Mouse (Mus musculus) midbrain, postnatal 0 days (tissue): Measurements from ENCODE around the gene Kcnh7. TPM values are rescaled to one million over a fixed set of nuclear protein-coding genes. Genes with fewer than 3 reads are reported as not detected.

Experiments used
- ATAC-seq: fragments of 200-750 bp; cut with Nextera tagmentation; 2 replicates; pipeline ENCODE4 v1.8.0; 2017; ENCODE audit warnings: moderate number of reproducible peaks, mild to moderate bottlenecking, moderate TSS enrichment, moderate library complexity; ENCODE audit not compliant: low FRiP score
- DNase-seq: peaks from one replicate; pipeline ENCODE4 v3.0.0-alpha.2; 2015; ENCODE audit warnings: low spot score
- H3K27ac ChIP-seq: fragments of 300-500 bp; sonication (generic); 2 replicates; pipeline ENCODE4 v1.5.1; 2014; ENCODE audit warnings: low read depth, mild to moderate bottlenecking, low read length, mixed read lengths
- H3K27me3 ChIP-seq: fragments of 300-500 bp; sonication (generic); 2 replicates; pipeline ENCODE4 v1.6.1; 2014; ENCODE audit warnings: low read length, control low read depth, mixed read lengths; ENCODE audit not compliant: insufficient read depth
- H3K36me3 ChIP-seq: fragments of 300-500 bp; sonication (generic); 2 replicates; pipeline ENCODE4 v1.6.1; 2014; ENCODE audit warnings: low read length, control low read depth, mixed read lengths; ENCODE audit not compliant: insufficient read depth
- H3K4me1 ChIP-seq: fragments of 300-500 bp; sonication (generic); 2 replicates; pipeline ENCODE4 v1.6.1; 2014; ENCODE audit warnings: mild to moderate bottlenecking, control low read depth, antibody characterized with exemption, low read length, mixed read lengths; ENCODE audit not compliant: insufficient read depth
- H3K4me2 ChIP-seq: fragments of 300-500 bp; sonication (generic); 2 replicates; pipeline ENCODE4 v1.6.1; 2014; ENCODE audit warnings: low read depth, mild to moderate bottlenecking, low read length, mixed read lengths; ENCODE audit not compliant: poor library complexity, severe bottlenecking
- H3K4me3 ChIP-seq: fragments of 300-500 bp; sonication (generic); 2 replicates; pipeline ENCODE4 v1.5.1; 2014; ENCODE audit warnings: low read depth, mild to moderate bottlenecking, low read length, moderate library complexity
- H3K9ac ChIP-seq: fragments of 300-500 bp; sonication (generic); replicated peaks from 2 replicates; pipeline ENCODE4 v1.6.1; 2014; ENCODE audit warnings: mild to moderate bottlenecking, low read length, moderate library complexity, mixed read lengths; ENCODE audit not compliant: poor library complexity, severe bottlenecking
- H3K9me3 ChIP-seq: fragments of 300-500 bp; sonication (generic); 2 replicates; pipeline ENCODE4 v1.6.1; 2016; ENCODE audit warnings: low read length, control low read depth
- CTCF ChIP-seq: IDR thresholded peaks from 2 replicates; pipeline ENCODE4 v1.5.1; 2016; ENCODE audit warnings: antibody characterized with exemption, mild to moderate bottlenecking
- WGBS: fragments of 180-500 bp; shearing (Covaris S2); extraction: QIAGEN DNeasy Blood & Tissue Kit; methylation state at CpG from one replicate; pipeline ENCODE4 v1.1.7; 2014; 5-methylcytosine and 5-hydroxymethylcytosine counted together
- polyA plus RNA-seq: library from polyadenylated mRNA; unstranded; fragments of >200 nt; fragmentation: Nextera tagmentation; extraction: Ambion mirVana; gene quantifications from 2 replicates; pipeline ENCODE4 v1.2.1, GENCODE M21; 2015
- total RNA-seq: library from RNA; depleted of rRNA; stranded (reverse); fragments of >200 nt; gene quantifications from 2 replicates; pipeline ENCODE4 v1.2.3, GENCODE M21; 2014

Kcnh7 gene
- total and polyA plus RNA-seq, 2 experiments from 2014 or later: 8.6 to 10.5 TPM

DNA sequence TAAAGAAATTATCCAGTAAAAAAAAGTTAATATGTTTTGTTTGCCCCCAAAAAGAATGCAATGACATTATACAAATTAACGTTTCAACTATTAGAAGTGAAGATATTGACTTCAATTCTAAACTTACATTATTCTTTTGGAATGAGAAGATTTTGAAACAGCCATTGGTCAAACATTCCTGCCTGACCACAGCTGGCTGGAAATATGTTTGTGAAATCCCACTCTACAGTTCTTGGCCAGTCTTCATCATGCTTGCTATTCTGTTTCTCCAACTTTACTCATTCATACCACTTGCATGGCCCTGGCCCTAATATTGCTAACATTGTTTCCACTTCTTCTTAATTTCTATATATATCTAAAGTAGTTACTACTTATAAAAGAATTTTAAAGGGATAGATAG is 349.8 kb downstream of the Kcnh7 start:
- no peak overlapping the region for H3K9ac ChIP-seq
- no peaks in the 10 kb centered on the region for H3K27me3 ChIP-seq
- no peaks in the 10 kb centered on the region for H3K9me3 ChIP-seq
- no peak overlapping the region for H3K27ac ChIP-seq
- no peak overlapping the region for H3K4me2 ChIP-seq
- no peaks in the 10 kb centered on the region for H3K4me1 ChIP-seq
- H3K4me3 ChIP-seq: no peak overlapping the region
- H3K36me3 ChIP-seq: no peaks in the 10 kb centered on the region
- no peak for TF ChIP-seq CTCF
- WGBS: 91% methylated on average over 1 of the region's 1 CpGs
- ATAC-seq (no peak), DNase-seq (no peak)

DNA sequence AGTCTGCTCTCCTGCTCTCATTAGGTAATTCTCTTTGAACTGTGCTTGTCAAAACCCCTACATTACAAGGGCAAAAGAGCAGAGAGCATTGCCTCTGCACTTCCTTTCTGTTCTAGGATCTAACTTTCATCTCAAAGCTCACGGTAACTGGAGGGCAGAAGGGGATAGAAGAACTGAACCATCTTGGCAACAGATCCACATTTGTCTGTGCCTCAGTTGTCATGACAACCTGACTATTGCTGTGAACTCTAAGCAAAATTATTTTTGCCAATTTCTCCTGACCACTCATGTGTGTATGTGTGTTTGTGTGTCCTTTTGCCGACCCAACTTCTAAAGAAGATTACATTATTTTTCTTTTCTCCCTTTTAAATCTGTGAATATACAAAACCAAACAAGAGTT is 364.9 kb downstream of the Kcnh7 start:
- H3K4me3 ChIP-seq: no peak overlapping the region
- no peak for TF ChIP-seq CTCF
- H3K4me2 ChIP-seq: no peak overlapping the region
- H3K4me1 ChIP-seq: no peaks in the 10 kb centered on the region
- no peaks in the 10 kb centered on the region for H3K9me3 ChIP-seq
- H3K27me3 ChIP-seq: no peaks in the 10 kb centered on the region
- no peak overlapping the region for H3K27ac ChIP-seq
- H3K36me3 ChIP-seq: no peaks in the 10 kb centered on the region
- peak; percentile 51 for DNase-seq
- no peak for ATAC-seq
- WGBS: 36% methylated on average over 2 of the region's 2 CpGs
- H3K9ac ChIP-seq: no peak overlapping the region

DNA sequence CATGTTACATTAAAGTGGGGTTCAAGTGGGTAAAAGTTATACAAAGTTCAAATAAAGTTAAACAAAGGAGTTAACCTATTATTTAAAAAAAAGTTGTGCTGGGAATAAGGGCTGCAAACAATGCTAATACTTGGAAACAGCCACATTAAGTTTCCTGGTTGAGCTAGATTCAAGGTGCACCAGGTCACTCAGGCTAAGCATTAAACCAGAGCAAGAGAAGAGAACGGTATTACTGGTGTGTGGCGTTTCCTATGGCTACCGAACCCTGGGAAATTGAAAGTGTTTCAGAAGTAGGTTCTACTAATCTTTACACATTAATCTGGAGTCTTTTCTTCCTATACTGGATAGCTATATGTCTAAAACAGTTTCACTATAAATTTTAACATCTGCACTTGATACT is 368.1 kb downstream of the Kcnh7 start:
- Histone ChIP-seq H3K9me3 (no peaks in the 10 kb centered on the region), H3K27ac (no peak overlapping the region), H3K4me3 (no peak overlapping the region), H3K36me3 (no peaks in the 10 kb centered on the region), H3K4me1 (no peaks in the 10 kb centered on the region), H3K27me3 (no peaks in the 10 kb centered on the region), H3K9ac (no peak overlapping the region), H3K4me2 (no peak overlapping the region)
- DNase-seq (no peak), ATAC-seq (no peak)
- WGBS: 93% methylated on average over 3 of the region's 3 CpGs
- TF ChIP-seq CTCF: no peak

DNA sequence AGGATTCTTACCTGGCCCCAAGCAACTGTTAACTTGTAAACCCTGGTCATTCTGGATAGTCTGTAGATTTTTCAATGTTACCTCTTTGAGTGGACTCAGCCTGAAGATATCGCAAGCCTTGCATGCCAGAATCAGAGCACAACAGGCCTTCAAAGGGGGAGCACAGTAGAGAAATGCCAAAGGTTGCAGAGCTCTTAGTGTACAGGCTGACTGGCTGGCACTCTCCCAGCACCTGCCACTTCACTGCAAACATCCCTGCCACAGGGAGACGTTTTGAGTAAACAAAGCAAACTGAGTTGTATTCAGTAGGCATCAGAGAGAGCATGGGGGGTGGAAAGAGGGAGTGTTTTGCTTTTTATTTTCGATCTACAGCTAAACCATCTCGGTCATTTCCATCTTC is 375.3 kb downstream of the Kcnh7 start:
- Histone ChIP-seq H3K4me2 (no peak overlapping the region), H3K27ac (no peak overlapping the region)
- WGBS: 42% methylated on average over 4 of the region's 4 CpGs

DNA sequence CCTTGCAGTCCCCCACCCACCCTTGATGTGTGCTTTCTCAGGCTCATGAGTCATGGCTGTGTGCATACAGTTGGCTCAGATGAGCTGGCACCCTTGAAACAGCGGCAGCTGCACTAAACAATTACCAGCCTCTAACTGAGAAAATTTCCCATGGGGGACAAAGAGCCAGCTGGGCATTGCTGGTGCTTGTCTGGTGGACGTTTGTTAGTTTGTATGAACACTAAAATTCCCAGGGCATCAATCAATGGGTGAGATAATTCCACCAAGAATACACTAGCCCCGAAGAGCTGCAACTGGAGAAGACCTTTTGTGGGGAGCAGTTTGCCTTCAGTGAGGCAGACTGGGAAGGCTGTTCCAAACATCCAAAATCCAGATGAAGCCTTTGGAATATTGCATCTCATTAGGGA is 376.6 kb downstream of the Kcnh7 start:
- Histone ChIP-seq H3K9me3 (no peaks in the 10 kb centered on the region), H3K9ac (no peak overlapping the region), H3K4me1 (no peaks in the 10 kb centered on the region), H3K4me3 (no peak overlapping the region), H3K4me2 (no peak overlapping the region), H3K36me3 (no peaks in the 10 kb centered on the region), H3K27me3 (no peaks in the 10 kb centered on the region), H3K27ac (no peak overlapping the region)
- 27% methylated on average over 3 of the region's 3 CpGs for WGBS
- DNase-seq (peak; percentile 79), ATAC-seq (peak; percentile 87)
- TF ChIP-seq CTCF: no peak

More for the DNA sequence above, 375.3 kb downstream of the Kcnh7 start:
- Histone ChIP-seq H3K36me3 (no peaks in the 10 kb centered on the region), H3K4me1 (no peaks in the 10 kb centered on the region), H3K4me3 (no peak overlapping the region), H3K9ac (no peak overlapping the region), H3K27me3 (no peaks in the 10 kb centered on the region), H3K9me3 (no peaks in the 10 kb centered on the region)
- no peak for ATAC-seq
- no peak for TF ChIP-seq CTCF
- DNase-seq: peak; percentile 26

DNA sequence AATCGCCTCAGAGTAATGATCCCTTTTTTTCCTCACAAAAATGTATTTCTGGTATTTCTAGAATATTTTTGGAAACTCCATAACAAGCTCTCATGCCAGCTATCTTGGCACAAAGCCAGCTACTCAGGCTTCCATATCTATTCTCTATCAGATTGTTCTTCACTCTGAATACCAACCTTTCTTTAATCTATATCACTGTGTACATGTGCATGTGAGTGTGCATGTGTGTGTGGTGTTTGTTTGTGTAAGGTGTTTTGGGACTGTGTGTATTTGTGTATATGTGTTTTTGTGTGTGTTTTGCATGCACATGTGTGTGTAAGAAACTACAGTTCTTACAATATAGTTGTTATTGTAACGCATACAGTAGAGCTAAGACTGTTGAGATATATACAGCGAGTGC is 377.2 kb downstream of the Kcnh7 start:
- H3K27me3 ChIP-seq: no peaks in the 10 kb centered on the region
- no peak overlapping the region for H3K9ac ChIP-seq
- H3K36me3 ChIP-seq: no peaks in the 10 kb centered on the region
- DNase-seq (peak; percentile 19), ATAC-seq (peak; percentile 42)
- no peak overlapping the region for H3K27ac ChIP-seq
- H3K4me2 ChIP-seq: no peak overlapping the region
- no peaks in the 10 kb centered on the region for H3K9me3 ChIP-seq
- H3K4me1 ChIP-seq: no peaks in the 10 kb centered on the region
- no peak overlapping the region for H3K4me3 ChIP-seq
- no peak for TF ChIP-seq CTCF
- WGBS: 84% methylated on average over 3 of the region's 3 CpGs
